Mouse (Mus musculus) lung, embryonic 15.5 days (tissue): Measurements from ENCODE around the gene Per1. TPM values are rescaled to one million over a fixed set of nuclear protein-coding genes. Genes with fewer than 3 reads are reported as not detected.

Experiments used
- ATAC-seq: fragments of 200-750 bp; cut with Nextera tagmentation; 2 replicates; pipeline ENCODE4 v1.8.0; 2017; ENCODE audit warnings: moderate number of reproducible peaks, borderline replicate concordance; ENCODE audit not compliant: low FRiP score, low TSS enrichment; ENCODE audit errors: extremely low read depth
- H3K27ac ChIP-seq: fragments of 300-500 bp; sonication (generic); 2 replicates; pipeline ENCODE4 v1.5.1; 2015; ENCODE audit warnings: moderate library complexity, mild to moderate bottlenecking, inconsistent platforms
- H3K27me3 ChIP-seq: fragments of 300-500 bp; sonication (generic); 2 replicates; pipeline ENCODE4 v1.6.1; 2015; ENCODE audit warnings: inconsistent platforms
- H3K36me3 ChIP-seq: fragments of 300-500 bp; sonication (generic); 2 replicates; pipeline ENCODE4 v1.6.1; 2015; ENCODE audit warnings: inconsistent platforms
- H3K4me1 ChIP-seq: fragments of 300-500 bp; sonication (generic); 2 replicates; pipeline ENCODE4 v1.6.1; 2015; ENCODE audit warnings: inconsistent platforms
- H3K4me2 ChIP-seq: fragments of 300-500 bp; sonication (generic); 2 replicates; pipeline ENCODE4 v1.6.1; 2015; ENCODE audit warnings: inconsistent platforms, mild to moderate bottlenecking, moderate library complexity
- H3K4me3 ChIP-seq: fragments of 300-500 bp; sonication (generic); 2 replicates; pipeline ENCODE4 v1.5.1; 2015; ENCODE audit warnings: mild to moderate bottlenecking, inconsistent platforms
- H3K9ac ChIP-seq: fragments of 300-500 bp; sonication (generic); 2 replicates; pipeline ENCODE4 v1.6.1; 2015; ENCODE audit warnings: inconsistent platforms
- H3K9me3 ChIP-seq: fragments of 300-500 bp; sonication (generic); 2 replicates; pipeline ENCODE4 v1.6.1; 2016; ENCODE audit warnings: inconsistent platforms
- WGBS: fragments of 180-500 bp; shearing (Covaris S2); methylation state at CpG from one replicate; pipeline ENCODE4 v1.1.7; 2015; 5-methylcytosine and 5-hydroxymethylcytosine counted together
- polyA plus RNA-seq: library from polyadenylated mRNA; unstranded; fragments of >200 nt; fragmentation: Nextera tagmentation; extraction: Ambion mirVana; gene quantifications from 2 replicates; pipeline ENCODE4 v1.2.1, GENCODE M21; 2015

The Per1 gene
- polyA plus RNA-seq, 1 experiment from 2014 or later, result 24.0 TPM

DNA sequence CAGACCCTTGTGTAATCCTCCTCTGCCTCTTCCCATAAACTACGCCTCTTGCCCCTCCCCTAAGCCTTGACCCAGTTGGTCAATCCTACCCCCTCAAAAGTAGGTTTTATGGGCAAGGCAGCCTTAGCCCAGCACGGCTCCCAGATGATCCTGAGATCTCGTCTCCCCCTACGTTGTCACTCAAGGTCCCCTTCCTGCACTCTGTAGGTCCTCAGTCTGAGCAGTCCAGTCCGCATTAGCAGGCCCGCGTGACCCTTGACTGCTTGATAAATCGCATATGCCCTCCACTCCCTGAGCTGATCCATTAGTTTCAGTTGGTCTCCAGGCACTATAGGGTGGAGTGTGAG, 39.6 kb downstream of the Per1 start:
- peaks cover 13% of the 10 kb centered on the region; the same call in 1 of the 2 replicates for H3K4me1 ChIP-seq
- H3K36me3 ChIP-seq, result no peaks in the 10 kb centered on the region
- no peak overlapping the region for H3K27ac ChIP-seq
- no peaks in the 10 kb centered on the region for H3K9me3 ChIP-seq
- H3K27me3 ChIP-seq, result 0 out of 2 replicates have a peak, but pooled peaks cover 4% of the 10 kb centered on the region
- WGBS, result 30% methylated on average over 8 of the region's 8 CpGs
- no peak; the same call in none of the 2 replicates for ATAC-seq
- peak overlapping the region; percentile 46 for H3K4me3 ChIP-seq
- H3K9ac ChIP-seq, result peak overlapping the region; percentile 31; the same call in 1 of the 2 replicates
- peak overlapping the region; percentile 82 for H3K4me2 ChIP-seq

DNA sequence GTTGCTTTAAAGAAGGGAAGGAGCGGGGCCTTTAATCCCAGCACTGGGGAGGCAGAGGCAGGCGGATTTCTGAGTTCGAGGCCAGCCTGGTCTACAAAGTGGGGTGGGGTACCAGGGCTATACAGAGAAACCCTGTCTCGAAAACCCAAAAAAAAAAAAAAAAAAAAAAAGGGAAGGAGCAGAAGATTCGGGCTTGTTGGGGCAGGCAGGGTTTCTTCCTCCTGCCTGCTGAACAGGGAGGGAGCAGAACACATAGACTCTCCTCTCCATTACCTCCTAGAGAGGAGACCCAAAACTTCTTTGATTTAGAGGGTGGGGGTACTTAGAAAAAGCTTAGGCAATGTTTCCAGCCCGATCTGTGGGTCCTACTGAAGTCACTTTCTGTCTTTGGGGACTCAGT, 40.3 kb downstream of the Per1 start:
- 0 out of 2 replicates have a peak, but pooled peaks cover 4% of the 10 kb centered on the region for H3K27me3 ChIP-seq
- no peak overlapping the region for H3K4me2 ChIP-seq
- 86% methylated on average over 6 of the region's 6 CpGs for WGBS

DNA sequence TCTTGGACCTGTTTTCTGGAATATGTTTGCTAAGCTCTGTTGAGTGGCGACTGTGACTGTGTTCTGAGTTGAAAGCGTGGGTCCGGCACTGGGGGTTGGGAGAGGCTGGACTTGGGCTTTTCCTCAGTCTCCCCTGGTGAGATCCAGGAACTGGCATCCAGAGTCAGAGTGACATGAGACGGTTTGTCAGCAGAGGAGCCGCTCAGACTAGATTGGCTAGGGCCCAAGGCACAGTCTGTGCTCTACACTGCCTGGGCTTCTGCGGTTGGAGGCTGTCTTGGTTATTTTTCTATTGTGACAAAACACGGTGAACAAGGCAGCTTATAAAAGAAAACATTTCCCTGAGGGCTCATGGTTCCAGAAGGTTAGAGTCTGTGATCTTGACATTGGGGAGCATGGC, 52.5 kb downstream of the Per1 start:
- 58% methylated on average over 7 of the region's 7 CpGs for WGBS
- Histone ChIP-seq H3K27me3 (peaks cover 7% of the 10 kb centered on the region; the same call in 1 of the 2 replicates), H3K9me3 (no peaks in the 10 kb centered on the region), H3K4me1 (no peaks in the 10 kb centered on the region), H3K4me3 (no peak overlapping the region), H3K27ac (no peak overlapping the region), H3K4me2 (no peak overlapping the region), H3K36me3 (no peaks in the 10 kb centered on the region), H3K9ac (no peak overlapping the region)
- no peak for ATAC-seq

More for the DNA sequence above, 40.3 kb downstream of the Per1 start:
- H3K4me1 ChIP-seq, result peaks cover 13% of the 10 kb centered on the region; the same call in 1 of the 2 replicates
- H3K4me3 ChIP-seq, result no peak overlapping the region
- no peaks in the 10 kb centered on the region for H3K9me3 ChIP-seq
- ATAC-seq, result no peak
- no peaks in the 10 kb centered on the region for H3K36me3 ChIP-seq
- H3K27ac ChIP-seq, result no peak overlapping the region
- no peak overlapping the region for H3K9ac ChIP-seq

DNA sequence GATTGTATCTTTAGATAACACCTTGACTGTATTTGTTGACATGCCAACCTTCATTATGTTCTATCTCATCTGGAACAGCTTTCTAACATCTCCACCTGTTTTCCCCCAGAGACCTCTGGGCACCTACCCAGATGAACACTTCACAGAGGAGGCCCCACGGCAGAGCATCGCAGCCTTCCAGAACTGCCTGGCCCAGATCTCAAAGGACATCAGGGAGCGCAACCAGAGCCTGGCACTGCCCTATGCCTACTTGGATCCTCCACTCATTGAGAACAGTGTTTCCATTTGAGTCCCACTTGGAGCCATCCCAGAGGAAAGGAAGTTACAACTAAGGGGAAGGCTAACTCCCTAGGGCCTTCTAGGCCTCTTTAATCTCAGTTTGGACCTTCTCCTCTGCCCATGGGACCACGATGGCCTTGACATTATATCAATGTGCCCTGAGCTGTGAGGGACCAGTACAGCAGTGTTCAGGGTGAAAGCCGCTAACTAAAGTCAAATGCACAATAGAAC, 53.5 kb downstream of the Per1 start:
- no peak for ATAC-seq
- Histone ChIP-seq H3K4me3 (no peak overlapping the region), H3K36me3 (no peaks in the 10 kb centered on the region), H3K4me1 (no peaks in the 10 kb centered on the region), H3K9ac (no peak overlapping the region), H3K27me3 (peaks cover 9% of the 10 kb centered on the region; the same call in 1 of the 2 replicates), H3K27ac (no peak overlapping the region), H3K4me2 (no peak overlapping the region), H3K9me3 (no peaks in the 10 kb centered on the region)
- WGBS, result 88% methylated on average over 5 of the region's 5 CpGs

DNA sequence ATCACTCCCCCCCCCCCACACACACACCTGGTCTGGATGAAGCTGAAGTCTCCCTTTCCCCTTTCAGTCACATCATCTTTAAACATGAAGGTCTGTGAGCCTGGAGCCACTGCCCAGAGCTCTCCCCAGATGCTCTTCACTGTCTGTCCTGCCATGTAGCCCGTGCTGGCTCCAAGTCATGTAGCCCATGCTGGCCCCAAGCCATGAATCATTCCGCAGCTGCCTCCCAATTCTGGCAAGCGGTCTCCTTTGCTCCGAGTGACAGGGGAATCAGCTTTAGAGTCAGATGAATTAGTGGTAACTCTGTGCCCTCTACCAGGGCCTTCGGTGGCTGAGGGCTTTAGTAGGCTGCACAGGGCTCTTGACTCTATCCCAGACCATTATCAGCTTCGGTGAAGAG, 54.7 kb downstream of the Per1 start:
- H3K9ac ChIP-seq, result peak overlapping the region; percentile 3; the same call in 1 of the 2 replicates
- 63% methylated on average over 6 of the region's 6 CpGs for WGBS
- H3K27ac ChIP-seq, result no peak overlapping the region
- no peaks in the 10 kb centered on the region for H3K4me1 ChIP-seq
- peaks cover 10% of the 10 kb centered on the region; the same call in 1 of the 2 replicates for H3K27me3 ChIP-seq
- no peak overlapping the region for H3K4me3 ChIP-seq
- no peak for ATAC-seq
- H3K4me2 ChIP-seq, result no peak overlapping the region
- H3K9me3 ChIP-seq, result no peaks in the 10 kb centered on the region
- H3K36me3 ChIP-seq, result no peaks in the 10 kb centered on the region

DNA sequence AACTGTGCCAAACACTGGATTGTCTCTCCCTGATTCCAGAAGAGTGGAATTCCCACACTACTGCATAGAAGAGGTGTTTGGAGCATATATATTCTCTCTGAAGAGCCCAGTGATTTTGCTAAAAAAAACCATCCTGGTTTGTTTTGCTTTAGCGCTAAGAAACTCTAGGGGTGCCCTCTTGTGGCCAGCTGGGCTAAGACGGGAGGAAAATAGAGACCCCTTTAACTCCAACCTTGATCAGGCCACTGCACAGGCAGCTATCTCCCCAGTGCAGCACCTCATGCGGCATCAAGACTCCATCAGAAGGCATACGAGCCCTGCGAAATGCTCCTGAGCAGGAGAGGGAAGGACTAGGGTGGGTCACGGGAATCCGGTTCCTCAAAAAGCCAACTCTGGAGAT, 55.4 kb downstream of the Per1 start:
- H3K36me3 ChIP-seq, result no peaks in the 10 kb centered on the region
- H3K4me1 ChIP-seq, result no peaks in the 10 kb centered on the region
- H3K4me2 ChIP-seq, result peak overlapping the region; percentile 47
- 7% methylated on average over 7 of the region's 7 CpGs for WGBS
- H3K27me3 ChIP-seq, result peaks cover 17% of the 10 kb centered on the region; the same call in 1 of the 2 replicates
- H3K4me3 ChIP-seq, result peak overlapping the region; percentile 16; the same call in 1 of the 2 replicates
- ATAC-seq, result no peak
- no peak overlapping the region for H3K9ac ChIP-seq
- no peaks in the 10 kb centered on the region for H3K9me3 ChIP-seq
- no peak overlapping the region for H3K27ac ChIP-seq

DNA sequence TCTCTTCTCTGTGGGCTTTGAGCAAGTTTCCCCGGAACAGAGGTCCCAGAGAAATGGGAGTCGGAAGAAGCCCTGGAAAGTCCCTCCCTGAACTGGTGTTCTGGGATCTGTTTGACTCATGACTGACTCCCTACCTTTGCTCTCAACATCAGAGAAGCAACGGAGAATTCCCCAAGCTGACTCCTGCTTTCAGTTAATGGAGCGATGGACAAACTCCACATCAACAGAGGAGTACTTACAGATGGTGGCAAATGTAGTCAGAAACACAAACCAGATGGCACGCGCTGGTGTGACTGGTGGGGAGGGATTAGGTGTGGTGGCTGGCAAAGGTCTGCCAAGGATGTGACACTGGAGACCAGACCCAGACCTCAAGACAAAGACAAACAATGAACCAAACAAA, 56.0 kb downstream of the Per1 start:
- peaks cover 20% of the 10 kb centered on the region; the same call in 1 of the 2 replicates for H3K27me3 ChIP-seq
- no peaks in the 10 kb centered on the region for H3K36me3 ChIP-seq
- H3K27ac ChIP-seq, result no peak overlapping the region
- peak overlapping the region; percentile 16; the same call in 1 of the 2 replicates for H3K4me3 ChIP-seq
- no peak overlapping the region for H3K9ac ChIP-seq
- peak overlapping the region; percentile 47 for H3K4me2 ChIP-seq
- ATAC-seq, result no peak
- H3K4me1 ChIP-seq, result no peaks in the 10 kb centered on the region
- WGBS, result 53% methylated on average over 6 of the region's 6 CpGs
- H3K9me3 ChIP-seq, result no peaks in the 10 kb centered on the region

DNA sequence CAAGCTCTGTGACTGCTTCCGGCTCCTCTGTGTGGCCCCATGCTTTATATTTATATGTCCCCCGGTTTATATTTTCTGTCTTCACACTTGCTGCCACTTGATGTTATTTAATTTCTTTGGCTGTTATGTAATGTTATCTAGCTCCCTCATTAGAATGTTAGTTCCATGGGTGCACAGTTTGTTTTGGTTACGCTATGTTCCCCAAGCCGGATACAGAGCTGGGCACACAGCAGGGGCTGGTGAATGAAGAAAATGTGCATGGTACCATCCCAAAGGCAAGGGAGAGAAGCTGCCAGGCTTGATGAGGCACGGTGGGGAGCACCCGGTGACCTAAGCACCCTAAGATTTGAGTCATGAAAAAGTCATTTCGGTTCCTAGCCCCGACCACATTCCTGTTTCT, 58.8 kb downstream of the Per1 start:
- H3K4me2 ChIP-seq, result no peak overlapping the region

DNA sequence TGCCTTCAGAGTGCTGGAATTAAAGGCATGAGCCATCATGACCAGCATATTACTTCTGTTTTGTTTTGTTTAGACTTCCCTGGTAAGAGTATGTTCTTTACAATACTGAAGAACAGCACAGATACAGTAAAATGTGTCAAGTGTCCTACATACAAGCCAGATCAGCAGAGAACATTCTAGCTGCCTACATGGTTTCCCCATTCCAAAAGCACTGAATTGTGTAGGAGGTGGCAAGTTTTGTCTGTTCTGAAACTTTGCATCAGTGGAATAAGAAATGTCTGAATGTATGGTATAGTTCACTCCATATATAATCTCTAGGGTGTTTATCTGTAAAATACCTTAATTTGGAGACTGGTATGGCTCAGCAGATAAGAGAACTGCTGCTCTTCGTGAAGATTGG, 60.3 kb downstream of the Per1 start:
- Histone ChIP-seq H3K4me2 (no peak overlapping the region), H3K4me1 (0 out of 2 replicates have a peak, but pooled peaks cover 5% of the 10 kb centered on the region), H3K9ac (no peak overlapping the region), H3K27me3 (peaks cover 49% of the 10 kb centered on the region), H3K27ac (no peak overlapping the region), H3K9me3 (no peaks in the 10 kb centered on the region), H3K36me3 (no peaks in the 10 kb centered on the region), H3K4me3 (no peak overlapping the region)
- no peak for ATAC-seq
- 33% methylated on average over 1 of the region's 1 CpGs for WGBS

More for the DNA sequence above, 58.8 kb downstream of the Per1 start:
- Histone ChIP-seq H3K9me3 (no peaks in the 10 kb centered on the region), H3K27me3 (peaks cover 47% of the 10 kb centered on the region), H3K9ac (no peak overlapping the region), H3K4me1 (0 out of 2 replicates have a peak, but pooled peaks cover 5% of the 10 kb centered on the region), H3K36me3 (no peaks in the 10 kb centered on the region), H3K27ac (no peak overlapping the region), H3K4me3 (no peak overlapping the region)
- ATAC-seq, result no peak
- WGBS, result 77% methylated on average over 8 of the region's 8 CpGs

DNA sequence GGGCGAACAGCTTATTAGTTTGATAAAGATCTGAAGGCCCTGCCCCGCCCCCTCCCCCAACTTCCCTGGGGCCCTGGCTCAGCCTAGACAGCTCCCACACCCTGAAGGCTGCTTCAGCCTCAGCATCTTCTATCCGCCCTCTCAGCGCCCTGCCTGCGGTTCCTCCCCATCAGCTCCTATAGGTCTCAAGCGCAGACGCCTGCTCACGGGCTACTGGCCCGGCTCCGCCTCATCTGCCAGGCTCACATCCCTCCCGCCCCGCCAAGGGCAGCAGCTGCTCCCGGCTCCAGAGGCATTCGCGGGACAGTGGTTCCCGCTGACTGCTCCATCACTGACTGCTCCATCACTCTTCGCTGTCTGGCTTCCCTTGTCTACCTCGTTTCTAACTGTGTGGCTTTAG, 61.8 kb downstream of the Per1 start, which contains the start of gene Alox12b:
Alox12b (plus strand) TSS at position 190 of the 400 bp plus-strand sequence.
- ATAC-seq, result no peak
- H3K4me1 ChIP-seq, result 0 out of 2 replicates have a peak, but pooled peaks cover 5% of the 10 kb centered on the region
- H3K27me3 ChIP-seq, result peaks cover 49% of the 10 kb centered on the region
- H3K36me3 ChIP-seq, result no peaks in the 10 kb centered on the region
- H3K4me2 ChIP-seq, result peak within 1 kb of the TSS; percentile 16; the same call in 1 of the 2 replicates
- no peak within 1 kb of the TSS for H3K4me3 ChIP-seq
- no peaks in the 10 kb centered on the region for H3K9me3 ChIP-seq
- no peak within 1 kb of the TSS for H3K27ac ChIP-seq
- 3% methylated on average over 18 of the region's 18 CpGs for WGBS
- H3K9ac ChIP-seq, result no peak within 1 kb of the TSS
